Comparison of ENCODE assay signal across 8 mouse cellular contexts in genomic region chr17:46433627-46434026, GRCm38 (mm10). TPM values are rescaled to one million over a fixed set of nuclear protein-coding genes. Genes with fewer than 3 reads are reported as not detected.
A peak's percentile ranks its signal among the peaks of the same experiment; 100 is the strongest.
DNase-seq lines count a peak whose midpoint lies in the region; ATAC-seq and TF ChIP-seq lines count a peak whose summit lies in the region.

No protein-coding gene starts in this region.

- H3K4me1 ChIP-seq in hindbrain, postnatal 0 days (ENCODE audit: insufficient read depth, low read length), result no peaks in the 10 kb centered on the region
- peaks cover 5% of the 10 kb centered on the region; the same call in 1 of the 2 replicates for H3K4me1 ChIP-seq in liver, embryonic 12.5 days

- H3K4me3 ChIP-seq in hindbrain, postnatal 0 days (ENCODE audit: low read length), result no peak overlapping the region
- H3K4me3 ChIP-seq in liver, embryonic 12.5 days, result no peak overlapping the region

- intact Hi-C loops in gastrocnemius, postnatal 36 days (cut with DNase I), result loop anchor here (2.0 kb wide), 1 partner anchor 71 kb away; no protein-coding TSS in a partner anchor

- peak; percentile 2; the same call in 1 of the 2 replicates for TF ChIP-seq CTCF in hindbrain, postnatal 0 days (IDR thresholded peaks at IDR 0.05; ENCODE audit: low read depth)

- whole genome bisulfite sequencing in hindbrain, postnatal 0 days, result 6% methylated on average over 17 of the region's 17 CpGs
- WGBS in liver, embryonic 12.5 days (ENCODE audit: insufficient replicate concordance), result 6% methylated on average over 17 of the region's 17 CpGs

- H3K36me3 ChIP-seq in hindbrain, postnatal 0 days (ENCODE audit: insufficient read depth, low read length), result no peaks in the 10 kb centered on the region
- H3K36me3 ChIP-seq in liver, embryonic 12.5 days, result no peaks in the 10 kb centered on the region

- H3K9ac ChIP-seq in hindbrain, postnatal 0 days (replicated peaks; ENCODE audit: low read length), result no peak overlapping the region
- no peak overlapping the region for H3K9ac ChIP-seq in liver, embryonic 12.5 days

- DNase-seq in gastrocnemius, adult 18-20 months (ENCODE audit: low spot score), result peak; percentile 26
- no peak for DNase-seq in gastrocnemius, postnatal 36 days
- peak; percentile 65 for DNase-seq in embryo, embryonic 10.5 days (ENCODE audit: low spot score)
- DNase-seq in hindbrain, postnatal 0 days (ENCODE audit: low spot score), result no peak
- DNase-seq in testis, postnatal 10 days (ENCODE audit: low spot score), result peak; percentile 81
- DNase-seq in cerebellum, adult 9-11 months, result no peak
- DNase-seq in frontal cortex, postnatal 10 days (ENCODE audit: low spot score in 2 of 2), result no peak

- no peaks in the 10 kb centered on the region for H3K9me3 ChIP-seq in hindbrain, postnatal 0 days (ENCODE audit: low read length)
- no peaks in the 10 kb centered on the region for H3K9me3 ChIP-seq in liver, embryonic 12.5 days (replicated peaks)

- no peak overlapping the region for H3K27ac ChIP-seq in hindbrain, postnatal 0 days
- H3K27ac ChIP-seq in liver, embryonic 12.5 days, result no peak overlapping the region

- ATAC-seq in hindbrain, postnatal 0 days, result peak; percentile 66; the same call in 1 of the 2 replicates
- 0 out of 2 replicates have a peak, but pooled peaks have one; percentile 37 for ATAC-seq in liver, embryonic 12.5 days

- no peaks in the 10 kb centered on the region for H3K27me3 ChIP-seq in hindbrain, postnatal 0 days (ENCODE audit: insufficient read depth, low read length)
- peaks cover 95% of the 10 kb centered on the region for H3K27me3 ChIP-seq in liver, embryonic 12.5 days (replicated peaks)

- H3K4me2 ChIP-seq in hindbrain, postnatal 0 days (ENCODE audit: low read depth, low read length), result peak overlapping the region; percentile 51
- H3K4me2 ChIP-seq in liver, embryonic 12.5 days, result peak overlapping the region; percentile 53

RNA-seq across cellular contexts. Expression of gene Slc22a7, which starts 4.6 kb away (rescaled TPM):
- under 1 TPM in 1 of 2 experiments, not detected in 1; 0.14 TPM for total RNA-seq in gastrocnemius, adult 18-20 months (2021)
- not detected for total RNA-seq in gastrocnemius, postnatal 36 days (2021)
- total RNA-seq in hindbrain, postnatal 0 days (2014; rRNA removed), result not detected in 2 replicates
- 0.13 TPM in 1 of 2 replicates, not detected in the other for polyA plus RNA-seq in hindbrain, postnatal 0 days (2015; fragmentation: Nextera tagmentation; extraction: Ambion mirVana)
- not detected in 2 replicates for polyA plus RNA-seq in liver, embryonic 12.5 days (2016; fragmentation: Nextera tagmentation; extraction: Ambion mirVana)

RNA-seq across cellular contexts. Expression of gene Crip3, which starts 4.9 kb away (rescaled TPM):
- total RNA-seq in gastrocnemius, adult 18-20 months (2021), result under 1 TPM; 0.28 to 0.59 TPM
- total RNA-seq in gastrocnemius, postnatal 36 days (2021), result under 1 TPM; 0.38 to 0.39 TPM
- 1.4 and 4.0 TPM in 2 replicates for total RNA-seq in hindbrain, postnatal 0 days (2014; rRNA removed)
- polyA plus RNA-seq in hindbrain, postnatal 0 days (2015; fragmentation: Nextera tagmentation; extraction: Ambion mirVana), result 1.6 and 1.7 TPM in 2 replicates
- polyA plus RNA-seq in liver, embryonic 12.5 days (2016; fragmentation: Nextera tagmentation; extraction: Ambion mirVana), result 0.25 TPM in 1 of 2 replicates, not detected in the other

RNA-seq across cellular contexts. Expression of gene Zfp318, which starts 50.1 kb away (rescaled TPM):
- 10 to 100 TPM; 14.0 to 15.5 TPM for total RNA-seq in gastrocnemius, adult 18-20 months (2021)
- 10 to 100 TPM; 10.2 to 11.6 TPM for total RNA-seq in gastrocnemius, postnatal 36 days (2021)
- 20.1 and 24.5 TPM in 2 replicates for total RNA-seq in hindbrain, postnatal 0 days (2014; rRNA removed)
- 22.9 and 23.2 TPM in 2 replicates for polyA plus RNA-seq in hindbrain, postnatal 0 days (2015; fragmentation: Nextera tagmentation; extraction: Ambion mirVana)
- polyA plus RNA-seq in liver, embryonic 12.5 days (2016; fragmentation: Nextera tagmentation; extraction: Ambion mirVana), result 4.4 and 4.5 TPM in 2 replicates

RNA-seq across cellular contexts. Expression of gene Ttbk1, which starts 53.8 kb away (rescaled TPM):
- total RNA-seq in gastrocnemius, adult 18-20 months (2021), result under 1 TPM; 0.05 to 0.23 TPM
- under 1 TPM; 0.36 to 0.39 TPM for total RNA-seq in gastrocnemius, postnatal 36 days (2021)
- total RNA-seq in hindbrain, postnatal 0 days (2014; rRNA removed), result 46.5 and 53.4 TPM in 2 replicates
- polyA plus RNA-seq in hindbrain, postnatal 0 days (2015; fragmentation: Nextera tagmentation; extraction: Ambion mirVana), result 6.3 and 6.5 TPM in 2 replicates
- polyA plus RNA-seq in liver, embryonic 12.5 days (2016; fragmentation: Nextera tagmentation; extraction: Ambion mirVana), result 0.02 and 0.11 TPM in 2 replicates

Comparison
In these comparisons a context has a peak if more than half of its experiments do, and no peak if none do; other contexts are left out.
1. DNase-seq: peak in gastrocnemius, adult 18-20 months (single experiment), embryo, embryonic 10.5 days (single experiment) and testis, postnatal 10 days (single experiment); none in gastrocnemius, postnatal 36 days (0 of 2), hindbrain, postnatal 0 days (single experiment), cerebellum, adult 9-11 months (single experiment) and frontal cortex, postnatal 10 days (0 of 2).